Mouse (Mus musculus) gastrocnemius, postnatal 10 days (tissue): Measurements from ENCODE around the gene Arnt2. TPM values are rescaled to one million over a fixed set of nuclear protein-coding genes. Genes with fewer than 3 reads are reported as not detected.

Experiments
- DNase-seq: peaks from one replicate; pipeline ENCODE4 v3.0.0; 2021; ENCODE audit warnings: mixed read lengths
- total RNA-seq, 2 experiments: library from RNA; stranded (reverse); gene quantifications; 2 replicates each; pipeline ENCODE4 v1.2.3; 2021

The Arnt2 gene
- total RNA-seq, 2 experiments from 2014 or later = 3.9 to 6.4 TPM

GRCm38 (mm10) chr7:84293054-84293453 lies 116.9 kb downstream of the Arnt2 start:
- peak; percentile 48 for DNase-seq

GRCm38 (mm10) chr7:84287226-84287587 lies 122.8 kb downstream of the Arnt2 start:
- DNase-seq = no peak

GRCm38 (mm10) chr7:84286526-84287225 lies 123.3 kb downstream of the Arnt2 start:
- no peak for DNase-seq

GRCm38 (mm10) chr7:84285790-84286189 lies 124.2 kb downstream of the Arnt2 start:
- no peak for DNase-seq

GRCm38 (mm10) chr7:84284974-84285373 lies 125.0 kb downstream of the Arnt2 start:
- DNase-seq = no peak

- DNase-seq = no peak
These were observed 127.7 kb downstream of the Arnt2 start for GRCm38 (mm10) chr7:84282231-84282630.

- DNase-seq = no peak
These were observed 130.7 kb downstream of the Arnt2 start for GRCm38 (mm10) chr7:84279231-84279630.

- DNase-seq = no peak
These were observed 134.7 kb downstream of the Arnt2 start for GRCm38 (mm10) chr7:84275312-84275711.

GRCm38 (mm10) chr7:84273930-84274329 lies 136.0 kb downstream of the Arnt2 start:
- DNase-seq = no peak

- peak; percentile 72 for DNase-seq
These were observed 137.7 kb downstream of the Arnt2 start for GRCm38 (mm10) chr7:84272206-84272818.

- DNase-seq = no peak
These were observed 138.5 kb downstream of the Arnt2 start for GRCm38 (mm10) chr7:84271429-84271828.

GRCm38 (mm10) chr7:84263466-84263865 lies 146.5 kb downstream of the Arnt2 start:
- no peak for DNase-seq

GRCm38 (mm10) chr7:84261341-84261740 lies 148.6 kb downstream of the Arnt2 start:
- no peak for DNase-seq

GRCm38 (mm10) chr7:84260401-84260800 lies 149.6 kb downstream of the Arnt2 start:
- DNase-seq = no peak

- DNase-seq = no peak
These were observed 150.5 kb downstream of the Arnt2 start for GRCm38 (mm10) chr7:84259309-84259985.

GRCm38 (mm10) chr7:84256661-84257060 lies 153.3 kb downstream of the Arnt2 start:
- no peak for DNase-seq

- no peak for DNase-seq
These were observed 153.7 kb downstream of the Arnt2 start for GRCm38 (mm10) chr7:84256245-84256644.

GRCm38 (mm10) chr7:84254916-84255315 lies 155.1 kb downstream of the Arnt2 start:
- no peak for DNase-seq

- no peak for DNase-seq
These were observed 155.7 kb downstream of the Arnt2 start for GRCm38 (mm10) chr7:84254311-84254710.

GRCm38 (mm10) chr7:84251667-84252066 lies 158.3 kb downstream of the Arnt2 start:
- no peak for DNase-seq

- no peak for DNase-seq
These were observed 159.2 kb downstream of the Arnt2 start for GRCm38 (mm10) chr7:84250736-84251135.

- no peak for DNase-seq
These were observed 160.0 kb downstream of the Arnt2 start for GRCm38 (mm10) chr7:84249951-84250350.

GRCm38 (mm10) chr7:84249381-84249780 lies 160.6 kb downstream of the Arnt2 start:
- no peak for DNase-seq
